Mouse (Mus musculus): ENCODE measurements around the gene Gm10128. TPM values are rescaled to one million over a fixed set of nuclear protein-coding genes. Genes with fewer than 3 reads are reported as not detected.
"Not testable (repeated sequence)": the region's sequence is repeated elsewhere in the genome, so short reads cannot be mapped to it uniquely, and the experiment has no call there.

Gm10128 gene
- total RNA-seq (2014; fragmentation: Nextera tagmentation): not detected in 2 replicates
- total RNA-seq (2017): not detected in 2 replicates

DNA sequence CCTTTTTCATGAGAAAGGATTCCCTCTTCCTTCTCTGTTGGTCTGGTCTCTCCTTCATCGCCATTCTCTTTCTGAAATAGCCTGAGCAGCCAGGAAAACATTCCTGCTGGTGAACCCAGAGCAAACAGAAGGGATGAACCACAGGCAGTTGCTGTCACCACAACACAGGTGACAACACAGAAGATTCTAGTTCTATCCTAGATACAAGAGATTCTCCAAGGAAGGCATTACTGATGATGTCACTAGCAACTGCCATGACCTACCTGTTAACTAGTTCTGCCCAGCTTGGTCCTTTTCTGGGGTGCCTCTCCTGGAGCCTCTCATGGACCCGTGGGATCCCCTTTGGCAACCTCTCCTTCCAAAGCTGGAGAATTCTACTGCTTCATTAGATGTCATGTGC lies at the start of gene Gm10128:
TSS of gene Gm10128 (minus strand) at position 101 of the 400 bp plus-strand sequence.
- not testable (repeated sequence) for ATAC-seq (replicated peaks; ENCODE audit: poor library complexity, severe bottlenecking)

GRCm38 (mm10) chr14:7681170-7681569 lies 37.4 kb upstream of the Gm10128 start:
- ATAC-seq (replicated peaks; ENCODE audit: poor library complexity, severe bottlenecking): not testable (repeated sequence)

DNA sequence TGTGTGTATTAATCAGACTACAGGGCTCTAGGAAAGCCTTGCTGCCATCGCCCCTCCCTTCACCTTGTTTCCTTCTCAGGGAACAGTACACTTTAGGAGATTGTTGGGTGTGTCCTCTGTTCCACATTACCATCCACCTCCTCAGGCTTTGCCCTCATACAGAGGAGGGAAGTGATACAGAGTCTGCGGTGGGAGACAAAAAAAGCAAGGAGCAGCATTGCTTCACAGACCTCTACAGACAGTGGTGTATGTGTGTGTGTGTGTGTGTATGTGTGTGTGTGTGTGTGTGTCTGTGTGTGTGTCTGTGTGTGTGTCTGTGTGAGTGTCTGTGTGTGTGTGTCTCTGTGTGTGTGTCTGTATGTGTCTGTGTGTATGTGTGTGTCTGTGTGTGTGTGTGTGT lies 18.7 kb upstream of the Gm10128 start:
- not testable (repeated sequence) for ATAC-seq (replicated peaks; ENCODE audit: poor library complexity, severe bottlenecking)

DNA sequence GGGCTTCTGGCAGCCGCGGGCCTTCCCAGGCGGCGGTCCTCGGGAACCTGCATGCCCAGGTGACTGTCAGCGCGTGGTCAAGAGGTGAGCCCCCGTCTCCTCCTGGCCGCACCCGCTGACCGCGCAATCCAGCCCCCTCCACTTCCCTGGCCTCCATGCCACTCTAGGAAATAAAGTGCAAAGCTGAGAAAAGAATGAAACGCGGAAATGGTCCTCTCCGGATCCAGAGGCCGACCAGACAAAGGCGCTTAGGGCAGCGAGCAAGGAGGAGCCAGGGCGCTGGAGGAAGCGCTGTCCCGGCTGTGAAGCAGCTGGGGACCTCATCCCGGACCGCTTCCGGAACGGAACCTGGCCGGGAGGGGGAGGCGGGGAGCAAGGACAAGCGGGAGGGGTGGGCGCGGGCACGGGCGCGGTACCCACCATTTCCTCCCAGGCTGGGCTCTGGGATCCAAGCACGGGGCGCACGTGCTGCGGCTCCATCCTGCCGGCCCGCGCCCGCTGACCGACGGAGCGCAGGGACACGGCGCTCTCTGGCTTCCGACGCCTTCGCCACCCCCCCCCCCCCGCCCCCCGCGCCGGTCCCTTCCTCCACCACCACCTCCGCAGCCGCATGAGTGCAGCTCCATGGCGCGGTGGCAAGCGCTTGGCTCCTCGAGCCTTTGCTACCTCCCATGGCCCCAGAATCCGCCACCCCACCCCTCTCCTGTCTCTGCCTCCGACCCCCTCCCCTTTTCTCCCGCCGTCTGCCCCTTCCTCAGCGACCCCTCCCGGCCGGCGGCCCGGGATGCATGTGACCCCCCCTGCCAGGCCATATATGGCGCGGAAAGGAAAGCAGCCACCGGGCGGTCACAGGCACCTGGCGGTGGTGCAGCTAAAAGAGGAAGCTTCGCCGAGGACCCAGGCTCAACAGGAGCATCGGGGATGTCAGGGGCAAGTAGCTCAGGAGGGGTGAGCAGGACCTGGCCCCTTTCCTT lies 14.6 kb upstream of the Gm10128 start:
- ATAC-seq (replicated peaks; ENCODE audit: poor library complexity, severe bottlenecking): not testable (repeated sequence)

DNA sequence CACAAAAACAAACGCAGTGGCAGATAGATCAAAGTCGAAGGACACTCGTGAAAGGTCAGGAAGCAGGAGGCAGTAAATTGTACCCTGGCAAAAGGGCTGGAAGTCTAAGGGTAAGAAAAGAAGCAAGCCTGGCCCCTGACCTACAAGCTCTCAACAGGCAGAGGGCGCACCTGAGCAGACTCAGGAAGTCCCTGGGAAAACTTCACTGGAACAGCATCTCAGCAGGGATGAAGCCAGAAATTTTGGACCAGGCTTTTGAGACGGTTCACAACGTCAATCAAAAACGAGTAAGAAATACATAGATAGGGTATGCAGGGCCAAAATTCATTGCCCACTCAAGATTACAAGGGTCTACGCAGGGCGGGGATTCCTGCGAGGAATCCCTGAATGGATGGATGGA lies 13.7 kb upstream of the Gm10128 start:
- ATAC-seq (replicated peaks; ENCODE audit: poor library complexity, severe bottlenecking): not testable (repeated sequence)

- not testable (repeated sequence) for ATAC-seq (replicated peaks; ENCODE audit: poor library complexity, severe bottlenecking)
Measured at GRCm38 (mm10) chr14:7595492-7595891, 48.3 kb downstream of the Gm10128 start, which contains the start of gene Gm10338. TSS of gene Gm10338 (minus strand) at chr14:7595592.

Other genes with a start within 250 kb of the Gm10128 start
- not detected in 2 replicates for gene Gm3755, start 193.1 kb downstream of the Gm10128 start, total RNA-seq (2014; fragmentation: Nextera tagmentation)
- gene Gm3755, start 193.1 kb downstream of the Gm10128 start, total RNA-seq (2017): not detected in 2 replicates
- gene Gm3752, start 160.2 kb downstream of the Gm10128 start, total RNA-seq (2014; fragmentation: Nextera tagmentation): not detected in 2 replicates
- gene Gm3752, start 160.2 kb downstream of the Gm10128 start, total RNA-seq (2017): not detected in 2 replicates
- gene Gm3558, start 75.4 kb downstream of the Gm10128 start, total RNA-seq (2014; fragmentation: Nextera tagmentation): not detected in 2 replicates
- gene Gm3558, start 75.4 kb downstream of the Gm10128 start, total RNA-seq (2017): 0.62 TPM in 1 of 2 replicates, not detected in the other
- not detected in 2 replicates for gene Gm10338, start 48.4 kb downstream of the Gm10128 start, total RNA-seq (2014; fragmentation: Nextera tagmentation)
- not detected in 2 replicates for gene Gm10338, start 48.4 kb downstream of the Gm10128 start, total RNA-seq (2017)
- not detected in 2 replicates for gene Gm26661, start 147.6 kb upstream of the Gm10128 start, total RNA-seq (2014; fragmentation: Nextera tagmentation)
- not detected in 2 replicates for gene Gm26661, start 147.6 kb upstream of the Gm10128 start, total RNA-seq (2017)
- gene Flnb, start 174.0 kb upstream of the Gm10128 start, total RNA-seq (2014; fragmentation: Nextera tagmentation): 26.3 and 30.2 TPM in 2 replicates
- 18.7 and 20.8 TPM in 2 replicates for gene Flnb, start 174.0 kb upstream of the Gm10128 start, total RNA-seq (2017)